Mouse (Mus musculus) left cerebral cortex, postnatal 10 days (tissue): ENCODE measurements around the gene Ajuba. TPM values are rescaled to one million over a fixed set of nuclear protein-coding genes. Genes with fewer than 3 reads are reported as not detected.
"Not testable (repeated sequence)": the region's sequence is repeated elsewhere in the genome, so short reads cannot be mapped to it uniquely, and the experiment has no call there.

ENCODE experiments used
- DNase-seq, 2 experiments: peaks; one replicate each; pipeline ENCODE4 v3.0.0; 2021 to 2022; ENCODE audit warnings: low spot score in 2 of 2, mixed read lengths in 1 of 2; ENCODE audit errors: extremely low spot score in 1 of 2
- intact Hi-C: fragments of 180-260 bp; cut with DNase I; formaldehyde crosslinking; loops from one replicate; pipeline ENCODE4 v1.15.1; 2025
- total RNA-seq, 2 experiments: library from RNA; stranded (reverse); gene quantifications; 2 replicates each; pipeline ENCODE4 v1.2.3; 2021

Gene Ajuba
- 1 to 10 TPM; 3.2 to 3.7 TPM for total RNA-seq

- intact Hi-C loops, result no loop called here
- peak; percentile 71 to 93 for DNase-seq
Measured at GRCm38 (mm10) chr14:54577089-54577982, at the start of gene Ajuba. Gene Ajuba (minus strand): TSS chr14:54577558.

DNA sequence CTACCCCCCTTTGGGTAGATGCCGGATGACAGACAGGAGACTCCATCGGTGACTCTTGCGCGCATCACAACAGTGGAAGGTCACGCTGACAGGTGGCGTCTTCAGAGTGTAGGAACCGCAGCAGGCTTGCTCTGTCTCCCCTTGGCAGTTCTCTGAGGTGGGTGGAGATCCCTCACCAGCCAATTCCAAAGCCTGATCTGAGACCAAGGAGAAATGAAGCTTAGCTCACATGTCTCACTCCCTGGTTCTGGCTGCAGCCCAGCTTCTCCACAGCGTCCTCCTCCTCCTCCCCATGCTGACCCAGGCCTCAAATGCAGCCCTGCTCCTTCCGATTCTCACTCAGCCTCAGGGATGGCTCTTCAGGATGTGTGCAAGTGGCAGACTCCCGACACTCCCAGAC lies 47.6 kb upstream of the Ajuba start:
- no peak for DNase-seq
- intact Hi-C loops, result no loop called here

GRCm38 (mm10) chr14:54623334-54623733 lies 46.0 kb upstream of the Ajuba start:
- intact Hi-C loops, result no loop called here
- no peak for DNase-seq

- DNase-seq, result no peak
- intact Hi-C loops, result no loop called here
Measured at GRCm38 (mm10) chr14:54621133-54621532, 43.8 kb upstream of the Ajuba start, which contains the start of gene Psmb11. Gene Psmb11 (plus strand): TSS chr14:54621433.

DNA sequence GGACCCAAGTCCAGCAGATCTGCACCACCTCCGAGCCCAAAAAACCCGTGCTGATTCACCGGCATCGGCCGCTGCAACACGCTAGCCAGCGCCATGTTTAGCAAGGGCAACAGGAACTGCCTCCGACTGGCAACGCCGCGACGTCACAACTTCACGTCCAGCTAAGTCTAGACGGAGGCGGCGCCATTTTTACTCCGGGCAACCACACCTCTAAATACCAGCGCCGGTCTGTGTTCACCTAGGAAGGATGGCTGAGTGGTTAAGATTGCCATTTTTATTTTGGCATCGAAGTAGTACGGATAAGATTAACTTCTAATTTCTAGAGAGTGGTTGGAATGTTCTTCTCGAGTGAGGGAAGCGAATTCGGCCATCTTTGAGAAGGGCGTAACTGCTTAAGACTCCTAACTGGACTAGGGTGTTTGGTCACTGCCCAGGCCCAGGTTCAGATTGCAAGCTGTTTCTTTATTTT lies 40.6 kb upstream of the Ajuba start, which contains the start of gene Psmb5:
Gene Psmb5 (minus strand): TSS at position 126 of the 469 bp plus-strand sequence.
- peak; percentile 87 to 93 for DNase-seq
- intact Hi-C loops, result loop anchor here (5.0 kb wide), 1 partner anchor 36 kb away; no protein-coding TSS in a partner anchor

DNA sequence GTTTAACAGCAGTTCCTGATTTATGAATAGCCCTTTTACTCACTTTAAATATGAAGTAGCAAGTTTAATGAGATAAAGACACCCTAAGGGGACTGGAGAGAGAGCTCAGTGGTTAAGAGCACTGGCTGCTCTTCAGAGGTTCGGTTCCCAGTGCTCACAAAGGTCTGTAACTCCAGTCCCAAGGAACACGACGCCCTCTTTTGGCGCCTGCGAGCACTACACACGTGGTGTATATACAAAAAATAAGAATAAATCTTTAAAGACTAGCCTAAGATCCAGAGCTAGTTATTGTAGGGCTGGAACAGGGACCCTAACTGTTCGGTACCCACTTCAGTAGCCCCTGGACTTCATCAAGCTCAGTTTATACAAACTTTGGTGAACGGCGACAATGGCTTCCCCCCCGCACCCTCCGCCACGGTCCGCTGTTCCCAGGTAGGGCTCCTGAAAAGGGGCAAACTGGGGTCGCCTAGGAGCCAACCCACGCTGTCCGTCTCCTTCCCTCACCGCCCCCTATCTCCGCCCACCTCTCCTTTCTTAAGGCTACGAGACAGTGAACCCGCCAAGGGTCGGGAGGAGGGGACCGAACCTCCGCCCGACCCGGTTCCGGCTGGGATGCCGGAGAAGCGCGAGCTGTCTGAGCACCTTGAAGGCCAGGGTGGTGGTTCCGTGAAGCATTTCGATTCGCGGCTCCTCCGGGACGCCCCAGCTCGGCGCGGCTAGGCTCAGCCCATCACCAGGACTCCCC lies 40.0 kb upstream of the Ajuba start:
- intact Hi-C loops, result loop anchor here (5.0 kb wide), 1 partner anchor 35 kb away; no protein-coding TSS in a partner anchor
- no peak for DNase-seq

- no peak for DNase-seq
- intact Hi-C loops, result loop anchor here (5.0 kb wide), 1 partner anchor 34 kb away; no protein-coding TSS in a partner anchor
Measured at GRCm38 (mm10) chr14:54616226-54616825, 39.0 kb upstream of the Ajuba start.

- DNase-seq, intact Hi-C loops: not testable (repeated sequence)
Measured at GRCm38 (mm10) chr14:54614130-54614529, 36.8 kb upstream of the Ajuba start.

DNA sequence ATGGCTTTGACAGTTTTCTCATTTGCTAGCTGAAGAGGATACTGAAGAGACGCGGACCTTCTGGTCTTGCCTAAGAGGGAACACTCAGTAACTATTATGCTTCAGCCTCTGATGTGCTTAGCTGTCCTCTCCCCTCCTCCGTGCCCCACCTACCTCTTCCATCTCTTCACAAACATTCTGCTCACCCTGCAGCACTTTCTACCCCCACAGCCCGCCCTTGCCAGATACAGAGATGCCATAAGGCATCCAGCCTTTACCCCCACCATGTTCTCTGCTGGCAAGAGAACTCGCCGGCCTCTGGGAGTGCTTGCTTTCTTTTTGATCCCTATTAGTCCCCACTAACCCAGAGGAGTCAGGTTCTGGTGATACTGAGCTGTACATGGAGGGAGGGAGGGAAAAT lies 33.3 kb upstream of the Ajuba start:
- intact Hi-C loops, result no loop called here
- DNase-seq, result no peak

GRCm38 (mm10) chr14:54609962-54610361 lies 32.6 kb upstream of the Ajuba start:
- DNase-seq, result no peak
- intact Hi-C loops, result no loop called here

GRCm38 (mm10) chr14:54609245-54609644 lies 31.9 kb upstream of the Ajuba start:
- no peak for DNase-seq

DNA sequence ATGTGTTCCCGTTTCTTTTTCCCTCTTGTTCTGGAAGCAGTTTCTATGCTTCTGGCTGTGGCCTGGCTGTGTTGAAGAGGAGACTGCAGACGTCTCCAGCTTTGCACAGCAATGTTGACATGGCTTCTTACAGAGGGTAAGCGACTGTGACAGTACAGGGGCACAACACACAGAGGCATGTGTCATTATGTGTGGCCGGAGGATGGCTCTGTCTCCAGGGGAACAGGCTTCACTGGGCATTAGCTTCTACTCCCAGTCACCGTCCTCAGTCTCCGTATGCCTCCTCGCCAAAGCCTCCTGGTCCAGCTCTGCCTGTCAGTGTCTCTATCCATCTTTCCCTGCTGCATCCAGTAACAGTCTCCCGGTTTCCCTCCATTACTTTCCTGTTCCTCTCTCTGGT lies 29.9 kb upstream of the Ajuba start:
- intact Hi-C loops, result no loop called here
- DNase-seq, result no peak

More at GRCm38 (mm10) chr14:54609245-54609644, 31.9 kb upstream of the Ajuba start:
- intact Hi-C loops, result no loop called here

GRCm38 (mm10) chr14:54605752-54606321 lies 28.5 kb upstream of the Ajuba start, which contains the start of gene 4931414P19Rik:
Gene 4931414P19Rik (minus strand): TSS chr14:54605993.
- intact Hi-C loops, result no loop called here
- peak; percentile 64 to 93 for DNase-seq

DNA sequence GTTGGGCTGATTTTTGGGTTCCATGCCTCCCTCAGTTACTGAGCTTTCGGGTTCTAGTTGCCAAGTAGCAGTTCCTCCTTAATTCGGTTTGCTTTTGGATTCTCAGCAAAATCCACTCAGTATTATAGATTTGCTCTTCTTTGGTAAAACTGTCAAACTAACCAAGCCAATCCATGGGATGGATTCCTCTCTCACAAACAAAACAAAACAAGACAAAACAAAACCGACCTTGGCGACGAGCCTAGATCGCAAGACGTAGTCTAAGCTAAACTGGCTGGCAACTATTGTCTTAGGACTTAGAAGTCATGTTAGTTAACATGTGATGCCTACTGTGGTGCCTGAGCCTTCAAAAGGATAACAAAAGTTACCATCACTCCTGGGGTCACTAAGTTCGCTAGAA lies 26.3 kb upstream of the Ajuba start:
- no peak for DNase-seq
- intact Hi-C loops, result no loop called here

DNA sequence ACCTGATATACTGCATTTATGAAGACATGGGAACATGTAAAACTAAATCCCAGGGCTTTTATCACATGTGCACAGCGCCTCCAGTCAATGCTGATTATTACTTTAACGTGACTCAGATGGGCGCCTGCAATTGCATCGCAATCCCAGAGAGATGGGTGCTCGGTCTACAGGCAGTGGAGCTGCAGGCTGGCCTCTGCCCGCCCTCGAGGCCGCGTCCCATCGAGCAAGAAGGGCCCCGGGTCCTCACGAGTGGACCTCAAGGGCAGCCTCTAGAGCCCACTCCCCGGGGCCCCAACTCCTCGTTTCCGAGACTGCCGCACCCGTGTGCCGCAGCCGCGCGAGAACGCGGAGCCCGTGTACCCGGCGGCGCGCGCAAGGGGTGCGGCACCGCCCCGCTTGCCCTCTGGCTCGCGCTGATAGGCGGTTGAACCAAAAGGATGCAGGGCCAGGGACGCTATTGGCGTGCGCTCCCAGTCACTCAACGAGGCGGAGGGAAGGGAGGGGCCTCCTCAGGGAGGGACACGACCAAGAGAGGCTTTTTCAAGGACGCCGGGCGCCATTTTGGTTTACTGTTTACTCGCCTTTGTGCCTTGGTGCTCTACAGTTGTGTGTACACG lies 25.8 kb upstream of the Ajuba start:
- intact Hi-C loops, result no loop called here
- DNase-seq, result peak; percentile 96 to 98

DNA sequence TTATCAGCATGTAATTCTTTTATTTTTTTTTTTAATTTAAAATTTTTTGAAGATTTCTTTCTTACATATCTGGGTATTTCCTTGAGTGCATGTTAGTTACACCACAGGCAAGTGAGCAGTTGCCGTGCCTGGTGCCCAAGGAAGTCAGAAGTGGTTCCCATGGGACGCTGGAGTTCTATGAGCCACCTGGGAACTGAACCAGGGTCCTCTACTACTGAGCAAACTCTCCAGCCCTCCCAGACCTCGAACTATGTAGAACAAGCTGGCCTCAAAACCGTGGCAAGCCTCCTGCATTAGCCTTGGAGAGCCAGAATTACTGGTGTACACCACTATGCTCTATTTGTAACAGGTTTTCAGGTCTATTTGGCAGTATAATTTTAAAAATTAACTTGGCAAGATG lies 25.3 kb upstream of the Ajuba start:
- no peak for DNase-seq
- intact Hi-C loops, result no loop called here

- DNase-seq, result no peak
- intact Hi-C loops, result no loop called here
Measured at GRCm38 (mm10) chr14:54601601-54602000, 24.2 kb upstream of the Ajuba start.

GRCm38 (mm10) chr14:54597084-54597483 lies 19.7 kb upstream of the Ajuba start:
- intact Hi-C loops, result no loop called here

More at GRCm38 (mm10) chr14:54597084-54597483, 19.7 kb upstream of the Ajuba start:
- no peak for DNase-seq
